Mouse (Mus musculus) kidney, postnatal 0 days (tissue): ENCODE measurements at regions not wholly inside any gene's neighbourhood (a gene's known extent, or its start where the extent isn't known, plus 50 kb on each side); places are given as distances from the start of the nearest gene placed in this dataset.

ENCODE experiments used
- ATAC-seq: fragments of 200-750 bp; cut with Nextera tagmentation; replicated peaks from 2 replicates; pipeline ENCODE4 v1.8.0; 2017; ENCODE audit warnings: low read depth, moderate number of reproducible peaks, moderate TSS enrichment, moderate library complexity; ENCODE audit not compliant: low FRiP score
- DNase-seq: peaks from one replicate; pipeline ENCODE4 v3.0.0-alpha.2; 2016; ENCODE audit warnings: low spot score
- H3K27ac ChIP-seq: fragments of 300-500 bp; sonication (generic); 2 replicates; pipeline ENCODE4 v1.5.1; 2014; ENCODE audit warnings: mild to moderate bottlenecking
- H3K27me3 ChIP-seq: fragments of 300-500 bp; sonication (generic); 2 replicates; pipeline ENCODE4 v1.6.1; 2014; ENCODE audit warnings: low read length, mixed read lengths; ENCODE audit not compliant: insufficient read depth
- H3K36me3 ChIP-seq: fragments of 300-500 bp; sonication (generic); 2 replicates; pipeline ENCODE4 v1.6.1; 2014; ENCODE audit warnings: low read length, mixed read lengths; ENCODE audit not compliant: insufficient read depth
- H3K4me1 ChIP-seq: fragments of 300-500 bp; sonication (generic); replicated peaks from 2 replicates; pipeline ENCODE4 v1.6.1; 2014; ENCODE audit warnings: antibody characterized with exemption, low read length, mixed read lengths; ENCODE audit not compliant: insufficient read depth
- H3K4me2 ChIP-seq: fragments of 300-500 bp; sonication (generic); 2 replicates; pipeline ENCODE4 v1.6.1; 2014; ENCODE audit warnings: mild to moderate bottlenecking, low read length, moderate library complexity, mixed read lengths
- H3K4me3 ChIP-seq: fragments of 300-500 bp; sonication (generic); replicated peaks from 2 replicates; pipeline ENCODE4 v1.5.1; 2014; ENCODE audit warnings: low read depth, low read length
- H3K9ac ChIP-seq: fragments of 300-500 bp; sonication (generic); 2 replicates; pipeline ENCODE4 v1.6.1; 2014; ENCODE audit warnings: low read depth, low read length
- H3K9me3 ChIP-seq: fragments of 300-500 bp; sonication (generic); replicated peaks from 2 replicates; pipeline ENCODE4 v1.6.1; 2016; ENCODE audit warnings: low read length, inconsistent platforms, mixed read lengths
- CTCF ChIP-seq: IDR thresholded peaks from 2 replicates; pipeline ENCODE4 v1.5.1; 2016; ENCODE audit warnings: antibody characterized with exemption, low read depth, mild to moderate bottlenecking, moderate library complexity
- WGBS: fragments of 180-500 bp; shearing (Covaris S2); extraction: QIAGEN DNeasy Blood & Tissue Kit; methylation state at CpG from one replicate; pipeline ENCODE4 v1.1.7; 2014; 5-methylcytosine and 5-hydroxymethylcytosine counted together

- Histone ChIP-seq H3K4me1 (no peaks in the 10 kb centered on the region), H3K36me3 (no peaks in the 10 kb centered on the region), H3K27ac (no peak overlapping the region), H3K9me3 (no peaks in the 10 kb centered on the region), H3K9ac (no peak overlapping the region), H3K27me3 (no peaks in the 10 kb centered on the region), H3K4me3 (no peak overlapping the region), H3K4me2 (no peak overlapping the region)
- DNase-seq (no peak), ATAC-seq (no peak)
- TF ChIP-seq CTCF = no peak
- 83% methylated on average over 7 of the region's 7 CpGs for WGBS
Measured at GRCm38 (mm10) chr13:26004768-26005560, 734.7 kb upstream of the Nrsn1 start.

DNA sequence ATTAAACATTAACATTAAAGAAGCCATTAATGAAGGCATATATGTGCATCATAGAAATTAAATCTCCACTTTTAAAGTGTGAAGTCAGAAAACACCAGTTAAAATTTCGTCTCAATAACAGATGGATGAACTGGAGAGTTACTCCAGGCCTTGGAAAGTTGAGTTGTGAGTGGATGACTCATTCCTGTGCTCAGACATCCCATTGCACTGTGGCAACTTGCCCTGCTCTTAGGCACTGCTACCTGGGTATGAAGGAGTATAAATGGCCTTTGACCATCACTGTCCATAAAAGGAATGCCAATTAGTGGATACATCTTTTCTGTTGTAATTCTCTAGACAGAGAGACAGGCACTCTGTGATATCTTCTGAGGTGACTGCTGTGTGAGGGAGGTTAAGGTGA lies 723.2 kb upstream of the Nrsn1 start:
- no peaks in the 10 kb centered on the region for H3K36me3 ChIP-seq
- no peak for DNase-seq
- H3K9me3 ChIP-seq = no peaks in the 10 kb centered on the region
- 68% methylated on average over 1 of the region's 1 CpGs for WGBS
- TF ChIP-seq CTCF = no peak
- no peak overlapping the region for H3K4me3 ChIP-seq
- no peaks in the 10 kb centered on the region for H3K4me1 ChIP-seq
- no peak for ATAC-seq
- H3K27me3 ChIP-seq = no peaks in the 10 kb centered on the region
- no peak overlapping the region for H3K27ac ChIP-seq
- no peak overlapping the region for H3K9ac ChIP-seq
- no peak overlapping the region for H3K4me2 ChIP-seq

DNA sequence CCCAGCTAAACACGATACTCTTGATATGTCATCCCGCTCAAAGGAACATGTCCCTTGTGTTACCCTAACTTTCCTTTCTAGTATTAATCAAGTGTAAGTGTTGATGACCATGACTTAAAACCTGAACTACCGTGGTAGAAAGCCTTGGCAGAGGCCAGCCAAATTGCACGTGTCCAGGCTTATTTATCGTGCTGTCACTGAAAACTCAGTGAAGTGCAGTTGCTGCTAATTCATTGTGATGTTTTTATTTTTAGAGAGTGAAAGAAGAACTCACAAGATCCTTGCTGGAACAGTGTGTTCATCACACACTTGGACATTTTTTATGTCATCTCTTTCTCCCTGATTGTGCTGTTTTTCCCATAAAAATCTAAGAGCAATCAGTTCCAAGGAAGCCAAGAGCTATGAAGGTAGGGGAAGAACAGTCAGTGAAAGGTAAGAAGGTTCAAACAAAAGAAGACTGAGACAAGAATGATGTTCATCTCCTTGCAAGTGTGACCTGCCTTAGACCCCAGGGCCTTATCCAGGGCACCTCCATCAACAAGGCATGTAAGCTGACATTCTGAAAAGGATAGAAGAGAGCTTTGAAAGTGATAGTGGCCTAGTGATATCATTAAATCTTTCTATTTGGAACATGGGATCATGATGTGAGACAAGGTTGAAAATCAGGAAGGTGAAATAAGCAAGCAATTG lies 718.9 kb upstream of the Nrsn1 start:
- H3K27ac ChIP-seq = no peak overlapping the region
- H3K36me3 ChIP-seq = no peaks in the 10 kb centered on the region
- peak; percentile 77 for DNase-seq
- no peak overlapping the region for H3K9ac ChIP-seq
- no peaks in the 10 kb centered on the region for H3K4me1 ChIP-seq
- TF ChIP-seq CTCF = no peak
- ATAC-seq = peak; percentile 57; the same call in 1 of the 2 replicates
- no peaks in the 10 kb centered on the region for H3K9me3 ChIP-seq
- no peaks in the 10 kb centered on the region for H3K27me3 ChIP-seq
- 28% methylated on average over 5 of the region's 5 CpGs for WGBS
- H3K4me3 ChIP-seq = no peak overlapping the region
- no peak overlapping the region for H3K4me2 ChIP-seq

- H3K4me1 ChIP-seq = no peaks in the 10 kb centered on the region
- no peaks in the 10 kb centered on the region for H3K36me3 ChIP-seq
- no peaks in the 10 kb centered on the region for H3K27me3 ChIP-seq
- no peak overlapping the region for H3K9ac ChIP-seq
- no peak overlapping the region for H3K4me3 ChIP-seq
- TF ChIP-seq CTCF = no peak
- ATAC-seq (no peak), DNase-seq (no peak)
- WGBS = 87% methylated on average over 1 of the region's 1 CpGs
- H3K4me2 ChIP-seq = no peak overlapping the region
- H3K27ac ChIP-seq = no peak overlapping the region
- no peaks in the 10 kb centered on the region for H3K9me3 ChIP-seq
Measured at GRCm38 (mm10) chr13:25984535-25984934, 714.2 kb upstream of the Nrsn1 start.

DNA sequence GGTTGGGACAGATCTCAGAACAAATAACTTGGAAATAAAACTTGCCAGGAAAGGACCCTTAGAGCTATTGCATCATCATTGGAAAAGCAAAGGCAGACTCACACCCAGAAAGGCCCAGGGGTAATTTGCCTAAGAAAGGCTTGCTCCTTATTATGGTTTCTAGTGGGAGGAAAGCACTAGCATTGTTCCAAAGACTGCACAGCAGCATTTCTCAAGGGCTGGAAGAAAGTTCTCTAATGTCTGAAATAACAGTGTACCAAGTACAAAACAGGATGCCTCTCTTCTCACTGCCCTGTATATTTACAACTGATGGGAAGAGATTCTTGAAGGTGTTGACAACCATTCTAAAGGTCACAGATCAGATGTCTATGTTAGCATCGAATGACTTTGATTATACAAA lies 713.4 kb upstream of the Nrsn1 start:
- TF ChIP-seq CTCF = no peak
- H3K9me3 ChIP-seq = no peaks in the 10 kb centered on the region
- DNase-seq (peak; percentile 74), ATAC-seq (no peak)
- H3K9ac ChIP-seq = no peak overlapping the region
- H3K27ac ChIP-seq = no peak overlapping the region
- H3K4me3 ChIP-seq = no peak overlapping the region
- H3K36me3 ChIP-seq = no peaks in the 10 kb centered on the region
- no peaks in the 10 kb centered on the region for H3K27me3 ChIP-seq
- 43% methylated on average over 1 of the region's 1 CpGs for WGBS
- H3K4me1 ChIP-seq = no peaks in the 10 kb centered on the region
- H3K4me2 ChIP-seq = no peak overlapping the region

DNA sequence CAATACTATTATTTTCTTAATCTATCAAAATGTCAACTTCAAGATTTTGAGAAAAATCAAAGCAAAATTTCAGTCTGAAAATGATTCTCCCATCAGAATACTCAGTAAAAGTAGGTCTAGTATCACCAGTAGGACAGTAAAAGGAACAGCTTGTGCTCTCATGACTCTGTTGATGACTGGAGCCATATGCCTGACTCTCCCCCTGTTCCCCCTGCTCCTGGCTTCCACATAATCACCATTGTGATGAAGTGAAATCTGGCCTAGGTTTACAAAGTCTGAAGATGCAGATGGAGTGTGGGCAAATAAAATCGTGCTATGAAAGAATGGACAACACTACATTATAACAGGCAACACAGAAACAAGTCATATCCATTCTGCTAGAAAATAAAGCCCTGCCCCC lies 708.3 kb upstream of the Nrsn1 start:
- no peaks in the 10 kb centered on the region for H3K9me3 ChIP-seq
- H3K36me3 ChIP-seq = no peaks in the 10 kb centered on the region
- no peak overlapping the region for H3K4me3 ChIP-seq
- H3K27me3 ChIP-seq = no peaks in the 10 kb centered on the region
- no peak overlapping the region for H3K27ac ChIP-seq
- TF ChIP-seq CTCF = no peak
- no peak overlapping the region for H3K4me2 ChIP-seq
- ATAC-seq (no peak), DNase-seq (no peak)
- no peaks in the 10 kb centered on the region for H3K4me1 ChIP-seq
- no peak overlapping the region for H3K9ac ChIP-seq
- 73% methylated on average over 1 of the region's 1 CpGs for WGBS
